Mouse (Mus musculus): ENCODE data around the gene Naa15. TPM values are rescaled to one million over a fixed set of nuclear protein-coding genes. Genes with fewer than 3 reads are reported as not detected.

Gene Naa15
- polyA plus RNA-seq, 1 experiment = 15.0 TPM

DNA sequence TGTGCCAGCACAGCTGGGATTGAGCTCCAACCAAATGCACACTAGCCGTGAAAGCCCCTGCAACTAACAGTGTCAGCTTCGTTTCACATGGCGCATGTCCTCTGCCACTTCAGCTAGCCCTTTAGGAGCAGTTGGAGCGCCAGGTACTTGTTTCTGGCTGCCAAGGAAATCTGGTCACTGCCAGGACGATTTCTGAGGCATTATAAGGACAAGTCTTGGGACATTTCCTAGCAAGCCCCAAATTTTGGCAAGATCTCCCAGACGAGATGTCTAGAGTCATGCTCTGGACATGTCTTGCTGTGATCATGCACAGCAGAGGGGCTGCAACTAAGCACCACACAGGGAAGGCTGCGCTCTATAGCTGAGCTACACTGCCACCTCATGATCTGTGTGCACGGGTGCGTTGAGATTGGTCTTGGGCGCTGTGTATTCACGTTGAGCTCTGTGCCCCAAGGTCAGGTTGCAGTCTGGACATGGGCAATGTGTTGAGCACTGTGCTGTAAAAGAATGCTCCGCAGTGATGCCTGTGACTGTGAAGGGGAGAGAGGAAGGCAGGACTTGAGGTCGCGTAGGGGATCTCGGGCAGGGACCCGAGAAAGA is 110.3 kb downstream of the Naa15 start:
- Histone ChIP-seq H3K27ac (ENCODE audit: control insufficient read depth, insufficient read depth, low read depth, low read length) (no peak overlapping the region), H3K36me3 (ENCODE audit: control insufficient read depth, insufficient read depth, low read length) (no peaks in the 10 kb centered on the region), H3K4me1 (ENCODE audit: control insufficient read depth, insufficient read depth, low read length) (no peaks in the 10 kb centered on the region), H3K27me3 (ENCODE audit: control insufficient read depth, insufficient read depth, low read length) (no peaks in the 10 kb centered on the region), H3K4me3 (ENCODE audit: control insufficient read depth, low read depth, low read length) (no peak overlapping the region)
- TF ChIP-seq POLR2A (IDR thresholded peaks at IDR 0.05; ENCODE audit: control insufficient read depth, low read depth, low read length) = no peak
- no peak for TF ChIP-seq CTCF (IDR thresholded peaks at IDR 0.05; ENCODE audit: control insufficient read depth, insufficient read depth, insufficient replicate concordance, low read depth, low read length)

Other genes with a start within 250 kb of the Naa15 start
- gene Noct, start 190.7 kb upstream of the Naa15 start, polyA plus RNA-seq (2012; rRNA removed) = 7.2 and 7.4 TPM in 2 replicates
- 83.2 and 87.8 TPM in 2 replicates for gene Elf2, start 74.5 kb upstream of the Naa15 start, polyA plus RNA-seq (2012; rRNA removed)
- gene Mgarp, start 18.4 kb upstream of the Naa15 start, polyA plus RNA-seq (2012; rRNA removed) = 17.9 and 19.9 TPM in 2 replicates
- 361 and 448 TPM in 2 replicates for gene Ndufc1, start 6.2 kb upstream of the Naa15 start, polyA plus RNA-seq (2012; rRNA removed)
- gene Rab33b, start 68.8 kb downstream of the Naa15 start, polyA plus RNA-seq (2012; rRNA removed) = 3.7 and 4.2 TPM in 2 replicates
- gene Setd7, start 145.7 kb downstream of the Naa15 start, polyA plus RNA-seq (2012; rRNA removed) = 1.6 TPM in 2 replicates
- 4.6 and 5.3 TPM in 2 replicates for gene Mgst2, start 245.2 kb downstream of the Naa15 start, polyA plus RNA-seq (2012; rRNA removed)